Mouse (Mus musculus) lung, adult 2 months (tissue): ENCODE data around the gene Nek9.
A peak's percentile ranks its signal among the peaks of the same experiment; 100 is the strongest.

Source experiments
- CTCF ChIP-seq: fragments of 200-500 bp; IDR thresholded peaks from 2 replicates; pipeline ENCODE4 v1.5.1; 2011; ENCODE audit warnings: mild to moderate bottlenecking, low read length, control low read depth; ENCODE audit not compliant: insufficient read depth
- POLR2A ChIP-seq: fragments of 200-500 bp; IDR thresholded peaks from 2 replicates; pipeline ENCODE4 v1.6.1; 2011; ENCODE audit warnings: low read depth, mild to moderate bottlenecking, control low read depth, low read length, borderline replicate concordance; ENCODE audit errors: extremely low read depth

- TF ChIP-seq POLR2A = no peak
- peak; percentile 37; the same call in 1 of the 2 replicates for TF ChIP-seq CTCF
Measured at GRCm38 (mm10) chr12:85380942-85381341, 41.8 kb upstream of the Nek9 start.
